Mouse (Mus musculus) heart, postnatal 10 days (tissue): Measurements from ENCODE around the gene Ass1. TPM values are rescaled to one million over a fixed set of nuclear protein-coding genes. Genes with fewer than 3 reads are reported as not detected.
A peak's percentile ranks its signal among the peaks of the same experiment; 100 is the strongest.

Experiments
- DNase-seq, 2 experiments: peaks; one replicate each; pipeline ENCODE4 v3.0.0; 2021
- intact Hi-C: fragments of 180-260 bp; cut with DNase I; formaldehyde crosslinking; loops from one replicate; pipeline ENCODE4 v1.15.1; 2025
- total RNA-seq, 2 experiments: library from RNA; stranded (reverse); gene quantifications; 2 replicates each; pipeline ENCODE4 v1.2.3; 2021

Gene Ass1
- total RNA-seq, 2 experiments from 2014 or later: 3.4 to 4.2 TPM

GRCm38 (mm10) chr2:31455418-31455817 is 14.6 kb upstream of the Ass1 start:
- intact Hi-C loops: no loop called here

GRCm38 (mm10) chr2:31458460-31458859 is 11.5 kb upstream of the Ass1 start:
- intact Hi-C loops: no loop called here

More at GRCm38 (mm10) chr2:31455418-31455817, 14.6 kb upstream of the Ass1 start:
- DNase-seq: no peak

GRCm38 (mm10) chr2:31458989-31459936 is 10.7 kb upstream of the Ass1 start:
- intact Hi-C loops: no loop called here
- DNase-seq: no peak

More at GRCm38 (mm10) chr2:31458460-31458859, 11.5 kb upstream of the Ass1 start:
- DNase-seq: no peak

- intact Hi-C loops: no loop called here
- DNase-seq: peak; percentile 43 to 54
Measured at GRCm38 (mm10) chr2:31460025-31460571, 9.9 kb upstream of the Ass1 start.

- no peak for DNase-seq
- intact Hi-C loops: no loop called here
Measured at GRCm38 (mm10) chr2:31460920-31461319, 9.1 kb upstream of the Ass1 start.

- intact Hi-C loops: no loop called here
- no peak for DNase-seq
Measured at GRCm38 (mm10) chr2:31462051-31462450, 8.0 kb upstream of the Ass1 start.

- DNase-seq: no peak
- intact Hi-C loops: no loop called here
Measured at GRCm38 (mm10) chr2:31463253-31463652, 6.8 kb upstream of the Ass1 start.

- no peak for DNase-seq
- intact Hi-C loops: no loop called here
Measured at GRCm38 (mm10) chr2:31463696-31464528, 6.1 kb upstream of the Ass1 start.

- intact Hi-C loops: no loop called here
- no peak for DNase-seq
Measured at GRCm38 (mm10) chr2:31464529-31464910, 5.5 kb upstream of the Ass1 start.

- intact Hi-C loops: no loop called here
- DNase-seq: no peak
Measured at GRCm38 (mm10) chr2:31467457-31467856, 2.5 kb upstream of the Ass1 start.

- intact Hi-C loops: no loop called here
- no peak for DNase-seq
Measured at GRCm38 (mm10) chr2:31468857-31469256, 1.1 kb upstream of the Ass1 start.

- no peak for DNase-seq
- intact Hi-C loops: no loop called here
Measured at GRCm38 (mm10) chr2:31469480-31469879, 527 bp upstream of the Ass1 start.

GRCm38 (mm10) chr2:31470683-31471385 is 827 bp downstream of the Ass1 start:
- intact Hi-C loops: no loop called here
- DNase-seq: peak in 1 of 2 experiments; percentile 44

- intact Hi-C loops: loop anchor here (1.0 kb wide), 1 partner anchor 36 kb away; no protein-coding TSS in a partner anchor
- no peak for DNase-seq
Measured at GRCm38 (mm10) chr2:31471611-31472010, 1.6 kb downstream of the Ass1 start.

GRCm38 (mm10) chr2:31472406-31473065 is 2.5 kb downstream of the Ass1 start:
- DNase-seq: peak; percentile 54 to 83
- intact Hi-C loops: loop anchor here (1.0 kb wide), 1 partner anchor 37 kb away; no protein-coding TSS in a partner anchor

GRCm38 (mm10) chr2:31473941-31474340 is 3.9 kb downstream of the Ass1 start:
- no peak for DNase-seq
- intact Hi-C loops: no loop called here

GRCm38 (mm10) chr2:31474686-31475085 is 4.7 kb downstream of the Ass1 start:
- DNase-seq: no peak
- intact Hi-C loops: no loop called here

GRCm38 (mm10) chr2:31476107-31476820 is 6.3 kb downstream of the Ass1 start:
- intact Hi-C loops: no loop called here
- no peak for DNase-seq
